In the genomic region with DNA sequence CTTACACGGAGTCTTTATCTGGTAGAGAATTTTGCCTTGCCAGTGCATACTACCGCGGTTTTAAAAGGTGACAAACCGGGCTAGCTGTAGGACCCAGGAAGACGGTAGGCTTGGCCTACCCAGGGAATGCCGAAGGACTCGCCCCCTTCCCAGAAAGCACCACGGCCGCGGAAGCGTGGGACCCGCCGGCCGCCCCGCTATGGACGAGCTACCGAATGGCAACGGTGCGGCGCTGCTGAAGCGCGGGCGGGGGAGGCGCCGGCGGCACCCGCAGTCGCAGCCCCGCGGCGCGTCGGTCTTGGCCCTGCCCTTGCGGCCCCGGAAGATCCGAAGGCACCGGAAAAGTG, we compare ENCODE assay signal across 8 mouse cellular contexts. TPM values are rescaled to one million over a fixed set of nuclear protein-coding genes. Genes with fewer than 3 reads are reported as not detected.
DNase-seq lines count a peak whose midpoint lies in the region; ATAC-seq lines count a peak whose summit lies in the region.

TSS of gene Riox1 (plus strand) at position 116 of the 347 bp plus-strand sequence.

- under 1% methylated on average over 37 of the region's 37 CpGs for WGBS in hindbrain, embryonic 12.5 days

- DNase-seq in Muller cell, postnatal 12 days (ENCODE audit: inconsistent ontology term): peak; percentile 93
- DNase-seq in cerebellum, postnatal 10 days: peak; percentile 88 to 91
- peak; percentile 72 to 79 for DNase-seq in frontal cortex, postnatal 10 days (ENCODE audit: low spot score in 2 of 2)
- DNase-seq in layer of hippocampus, postnatal 14 days (ENCODE audit: low spot score in 2 of 2): peak; percentile 75 to 83
- DNase-seq in lung, postnatal 14 days: peak; percentile 83
- DNase-seq in retina, adult 2 months (ENCODE audit: low read depth, low spot score): peak; percentile 55
- peak; percentile 84 for DNase-seq in thymus, postnatal 4 days

- 0 out of 2 replicates have a peak, but pooled peaks cover 6% of the 10 kb centered on the region for H3K36me3 ChIP-seq in hindbrain, embryonic 12.5 days

- H3K4me3 ChIP-seq in hindbrain, embryonic 12.5 days: peak within 1 kb of the TSS; percentile 90

- no peaks in the 10 kb centered on the region for H3K27me3 ChIP-seq in hindbrain, embryonic 12.5 days

- peak within 1 kb of the TSS; percentile 77 for H3K4me2 ChIP-seq in hindbrain, embryonic 12.5 days (replicated peaks)

- peaks cover 28% of the 10 kb centered on the region for H3K4me1 ChIP-seq in hindbrain, embryonic 12.5 days

- peak; percentile 95 for ATAC-seq in hindbrain, embryonic 12.5 days (ENCODE audit: low FRiP score)

- peak within 1 kb of the TSS; percentile 85 for H3K27ac ChIP-seq in hindbrain, embryonic 12.5 days

- peak within 1 kb of the TSS; percentile 88 for H3K9ac ChIP-seq in hindbrain, embryonic 12.5 days

- no peaks in the 10 kb centered on the region for H3K9me3 ChIP-seq in hindbrain, embryonic 12.5 days (replicated peaks)

RNA-seq across cellular contexts. Expression of gene Riox1, which starts in this region (rescaled TPM):
- polyA plus RNA-seq in hindbrain, embryonic 12.5 days (2016; fragmentation: Nextera tagmentation; extraction: Ambion mirVana): 18.5 and 18.7 TPM in 2 replicates
- total RNA-seq in layer of hippocampus, postnatal 14 days (2021): 10 to 100 TPM; 14.0 to 15.8 TPM

Comparison
In these comparisons a context has a peak if more than half of its experiments do, and no peak if none do; other contexts are left out.
1. Peak in every context shown above with its lines: DNase-seq, ATAC-seq, H3K4me3 ChIP-seq and H3K27ac ChIP-seq.